Mouse (Mus musculus): ENCODE results near the gene B3galt4. TPM values are rescaled to one million over a fixed set of nuclear protein-coding genes. Genes with fewer than 3 reads are reported as not detected.
A peak's percentile ranks its signal among the peaks of the same experiment; 100 is the strongest.

Gene B3galt4
- polyA plus RNA-seq, 1 experiment from 2014 or later = 3.8 TPM

DNA sequence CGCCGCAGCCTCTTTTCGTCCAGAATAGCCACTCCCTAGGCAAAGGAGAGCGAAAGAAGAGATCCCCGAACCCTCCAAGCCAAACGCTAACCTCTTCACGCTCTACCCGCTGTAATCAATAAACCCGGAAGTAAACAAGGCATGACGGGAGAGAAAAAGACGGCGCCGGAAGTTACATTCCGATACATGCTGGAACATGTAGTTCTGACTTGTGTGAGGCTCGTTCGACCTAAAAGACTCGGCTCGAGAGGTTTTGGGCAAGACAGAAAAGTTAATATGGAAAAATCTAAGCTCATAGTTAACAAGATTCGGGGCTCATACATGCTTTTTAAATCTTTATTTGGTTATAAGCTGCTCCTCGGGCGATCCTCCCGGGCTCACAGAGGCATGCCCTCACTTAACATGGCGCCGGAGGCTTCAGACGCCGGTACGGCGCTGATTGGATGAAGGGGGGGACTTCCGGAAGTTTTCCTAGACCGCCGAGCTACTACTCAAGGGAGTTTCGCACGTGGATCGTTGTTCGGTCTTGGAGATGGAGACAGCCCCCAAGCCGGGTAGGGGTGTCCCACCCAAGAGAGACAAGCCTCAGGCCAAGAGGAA is 11.0 kb downstream of the B3galt4 start, which contains the start of the genes Pfdn6 and Wdr46:
Gene Pfdn6, minus strand, starts transcription at position 138 of the 600 bp plus-strand sequence.
Gene Wdr46, plus strand, starts transcription at position 455 of the 600 bp plus-strand sequence.
- peak; percentile 78 for ATAC-seq (ENCODE audit: insufficient number of reproducible peaks, insufficient read depth, low FRiP score, low read depth)
- Histone ChIP-seq H3K4me2 (ENCODE audit: low read length) (peak within 1 kb of the TSS; percentile 93), H3K27me3 (ENCODE audit: control insufficient read depth, insufficient read depth, low read length) (no peaks in the 10 kb centered on the region), H3K9me3 (ENCODE audit: control insufficient read depth, low read length) (no peaks in the 10 kb centered on the region), H3K4me3 (ENCODE audit: control insufficient read depth in 1 of 2, insufficient read depth in 1 of 2, low read depth in 1 of 2, low read length in 2 of 2) (peak within 1 kb of the TSS; percentile 68 to 78), H3K9ac (ENCODE audit: low read length) (peak within 1 kb of the TSS; percentile 86), H3K4me1 (ENCODE audit: control insufficient read depth in 2 of 2, insufficient read depth in 2 of 2, low read length in 2 of 2) (peaks cover 8 to 19% of the 10 kb centered on the region in 2 experiments), H3K36me3 (ENCODE audit: control insufficient read depth, insufficient read depth, low read length) (peaks cover 59% of the 10 kb centered on the region), H3K27ac (replicated peaks in 1 of 2; ENCODE audit: control insufficient read depth in 1 of 2, insufficient read depth in 1 of 2, low read depth in 2 of 2, low read length in 2 of 2) (0 out of 4 replicates have a peak within 1 kb of the TSS, but pooled peaks of 1 of the 2 experiments have one; percentile 39)
- under 1% methylated on average over 36 of the region's 36 CpGs for WGBS

GRCm38 (mm10) chr17:33938783-33939182 is 12.5 kb downstream of the B3galt4 start:
- Histone ChIP-seq H3K9me3 (ENCODE audit: control insufficient read depth, low read length) (no peaks in the 10 kb centered on the region), H3K4me2 (ENCODE audit: low read length) (no peak overlapping the region), H3K27me3 (ENCODE audit: control insufficient read depth, insufficient read depth, low read length) (no peaks in the 10 kb centered on the region), H3K36me3 (ENCODE audit: control insufficient read depth, insufficient read depth, low read length) (peaks cover 57% of the 10 kb centered on the region), H3K27ac (replicated peaks in 1 of 2; ENCODE audit: control insufficient read depth in 1 of 2, insufficient read depth in 1 of 2, low read depth in 2 of 2, low read length in 2 of 2) (no peak overlapping the region), H3K4me1 (ENCODE audit: control insufficient read depth in 2 of 2, insufficient read depth in 2 of 2, low read length in 2 of 2) (peaks cover 8 to 19% of the 10 kb centered on the region in 2 experiments), H3K4me3 (ENCODE audit: control insufficient read depth in 1 of 2, insufficient read depth in 1 of 2, low read depth in 1 of 2, low read length in 2 of 2) (no peak overlapping the region), H3K9ac (ENCODE audit: low read length) (no peak overlapping the region)
- 74% methylated on average over 11 of the region's 11 CpGs for WGBS
- ATAC-seq (ENCODE audit: insufficient number of reproducible peaks, insufficient read depth, low FRiP score, low read depth) = no peak

GRCm38 (mm10) chr17:33936993-33937392 is 14.3 kb downstream of the B3galt4 start:
- H3K36me3 ChIP-seq (ENCODE audit: control insufficient read depth, insufficient read depth, low read length) = peaks cover 63% of the 10 kb centered on the region
- no peak overlapping the region for H3K9ac ChIP-seq (ENCODE audit: low read length)
- no peaks in the 10 kb centered on the region for H3K27me3 ChIP-seq (ENCODE audit: control insufficient read depth, insufficient read depth, low read length)

DNA sequence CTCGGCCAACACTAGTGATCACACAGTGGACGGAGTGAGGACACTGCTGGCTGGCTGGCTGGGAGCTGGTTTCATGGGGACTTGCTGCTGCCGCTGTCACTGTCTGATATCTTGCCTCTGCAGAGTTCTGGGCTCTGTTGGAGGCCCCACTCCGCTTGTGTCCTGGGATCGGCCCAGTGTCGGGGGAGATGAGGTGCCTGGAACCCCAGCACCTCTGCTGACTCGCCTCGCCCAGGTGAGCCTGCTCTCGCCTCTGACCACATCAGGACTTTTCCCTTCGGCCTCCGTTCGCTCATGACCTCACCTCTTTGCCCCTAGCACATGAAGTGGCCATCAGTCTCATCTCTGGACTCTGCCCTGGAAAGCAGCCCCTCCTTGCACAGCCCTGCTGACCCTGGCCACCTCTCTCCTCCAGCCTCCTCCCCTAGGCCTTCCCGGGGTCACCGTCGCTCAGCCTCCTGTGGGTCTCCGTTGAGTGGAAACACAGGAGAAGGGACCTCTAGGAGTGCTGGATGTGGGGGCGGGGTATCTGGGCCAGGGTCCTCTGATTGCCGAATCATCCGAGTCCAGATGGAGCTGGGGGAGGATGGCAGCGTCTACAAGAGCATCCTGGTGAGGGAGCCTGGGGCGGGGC is 15.7 kb downstream of the B3galt4 start:
- Histone ChIP-seq H3K4me1 (ENCODE audit: control insufficient read depth in 2 of 2, insufficient read depth in 2 of 2, low read length in 2 of 2) (peaks cover 11 to 19% of the 10 kb centered on the region in 2 experiments; a peak in 3 of 4 replicates), H3K27me3 (ENCODE audit: control insufficient read depth, insufficient read depth, low read length) (no peaks in the 10 kb centered on the region), H3K9me3 (ENCODE audit: control insufficient read depth, low read length) (no peaks in the 10 kb centered on the region), H3K27ac (replicated peaks in 1 of 2; ENCODE audit: control insufficient read depth in 1 of 2, insufficient read depth in 1 of 2, low read depth in 2 of 2, low read length in 2 of 2) (no peak overlapping the region), H3K4me2 (ENCODE audit: low read length) (no peak overlapping the region), H3K36me3 (ENCODE audit: control insufficient read depth, insufficient read depth, low read length) (peaks cover 66% of the 10 kb centered on the region), H3K9ac (ENCODE audit: low read length) (no peak overlapping the region), H3K4me3 (ENCODE audit: control insufficient read depth in 1 of 2, insufficient read depth in 1 of 2, low read depth in 1 of 2, low read length in 2 of 2) (no peak overlapping the region)
- 82% methylated on average over 21 of the region's 21 CpGs for WGBS
- ATAC-seq (ENCODE audit: insufficient number of reproducible peaks, insufficient read depth, low FRiP score, low read depth) = no peak

More at GRCm38 (mm10) chr17:33936993-33937392, 14.3 kb downstream of the B3galt4 start:
- Histone ChIP-seq H3K4me1 (ENCODE audit: control insufficient read depth in 2 of 2, insufficient read depth in 2 of 2, low read length in 2 of 2) (peaks cover 8 to 19% of the 10 kb centered on the region in 2 experiments), H3K9me3 (ENCODE audit: control insufficient read depth, low read length) (no peaks in the 10 kb centered on the region), H3K27ac (replicated peaks in 1 of 2; ENCODE audit: control insufficient read depth in 1 of 2, insufficient read depth in 1 of 2, low read depth in 2 of 2, low read length in 2 of 2) (no peak overlapping the region), H3K4me2 (ENCODE audit: low read length) (no peak overlapping the region), H3K4me3 (ENCODE audit: control insufficient read depth in 1 of 2, insufficient read depth in 1 of 2, low read depth in 1 of 2, low read length in 2 of 2) (no peak overlapping the region)
- 87% methylated on average over 15 of the region's 15 CpGs for WGBS
- no peak for ATAC-seq (ENCODE audit: insufficient number of reproducible peaks, insufficient read depth, low FRiP score, low read depth)

DNA sequence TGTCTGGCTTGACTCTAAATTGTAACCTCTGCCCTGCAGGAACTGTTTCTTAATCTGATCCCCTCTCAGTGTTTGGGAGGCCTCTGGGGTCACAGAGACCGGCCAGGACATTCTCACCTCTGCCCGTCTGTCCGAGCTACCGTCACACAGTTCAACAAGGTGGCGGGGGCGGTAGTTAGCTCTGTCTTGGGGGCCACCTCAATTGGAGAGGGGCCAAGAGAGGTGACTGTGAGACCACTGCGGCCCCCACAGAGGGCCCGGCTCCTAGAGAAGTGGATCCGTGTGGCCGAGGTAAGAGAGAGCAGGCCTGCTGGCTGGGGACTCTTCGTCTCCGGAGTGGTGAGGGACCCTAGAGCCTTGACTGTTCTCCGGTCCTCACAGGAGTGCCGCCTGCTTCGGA is 18.3 kb downstream of the B3galt4 start:
- no peak overlapping the region for H3K4me3 ChIP-seq (ENCODE audit: control insufficient read depth in 1 of 2, insufficient read depth in 1 of 2, low read depth in 1 of 2, low read length in 2 of 2)
- peaks cover 8 to 18% of the 10 kb centered on the region in 2 experiments; a peak in 3 of 4 replicates for H3K4me1 ChIP-seq (ENCODE audit: control insufficient read depth in 2 of 2, insufficient read depth in 2 of 2, low read length in 2 of 2)
- WGBS = 91% methylated on average over 15 of the region's 15 CpGs
- ATAC-seq (ENCODE audit: insufficient number of reproducible peaks, insufficient read depth, low FRiP score, low read depth) = no peak
- H3K36me3 ChIP-seq (ENCODE audit: control insufficient read depth, insufficient read depth, low read length) = peaks cover 56% of the 10 kb centered on the region
- no peak overlapping the region for H3K27ac ChIP-seq (replicated peaks in 1 of 2; ENCODE audit: control insufficient read depth in 1 of 2, insufficient read depth in 1 of 2, low read depth in 2 of 2, low read length in 2 of 2)
- H3K9ac ChIP-seq (ENCODE audit: low read length) = no peak overlapping the region
- H3K9me3 ChIP-seq (ENCODE audit: control insufficient read depth, low read length) = no peaks in the 10 kb centered on the region
- H3K27me3 ChIP-seq (ENCODE audit: control insufficient read depth, insufficient read depth, low read length) = no peaks in the 10 kb centered on the region
- no peak overlapping the region for H3K4me2 ChIP-seq (ENCODE audit: low read length)

DNA sequence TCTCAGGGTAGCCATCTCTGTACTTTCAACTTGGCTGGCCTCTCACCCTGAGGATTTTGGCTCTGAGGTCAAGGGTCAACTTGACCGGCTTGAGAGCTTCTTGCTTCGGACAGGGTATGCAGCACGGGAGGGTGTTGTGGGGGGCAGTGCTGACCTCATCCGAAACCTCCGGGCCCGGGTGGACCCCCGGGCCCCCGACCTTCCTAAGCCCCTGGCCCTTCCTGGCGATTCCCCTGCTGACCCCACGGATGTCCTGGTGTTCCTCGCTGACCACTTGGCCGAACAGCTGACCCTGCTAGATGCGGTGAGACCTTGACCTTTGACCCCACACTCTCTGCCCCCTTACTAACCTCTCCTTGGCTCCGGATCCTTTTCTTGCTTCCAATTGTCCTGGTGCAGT is 18.8 kb downstream of the B3galt4 start:
- no peak overlapping the region for H3K4me2 ChIP-seq (ENCODE audit: low read length)
- 86% methylated on average over 14 of the region's 14 CpGs for WGBS
- no peaks in the 10 kb centered on the region for H3K27me3 ChIP-seq (ENCODE audit: control insufficient read depth, insufficient read depth, low read length)
- no peaks in the 10 kb centered on the region for H3K9me3 ChIP-seq (ENCODE audit: control insufficient read depth, low read length)
- no peak for ATAC-seq (ENCODE audit: insufficient number of reproducible peaks, insufficient read depth, low FRiP score, low read depth)
- no peak overlapping the region for H3K4me3 ChIP-seq (ENCODE audit: control insufficient read depth in 1 of 2, insufficient read depth in 1 of 2, low read depth in 1 of 2, low read length in 2 of 2)
- H3K27ac ChIP-seq (replicated peaks in 1 of 2; ENCODE audit: control insufficient read depth in 1 of 2, insufficient read depth in 1 of 2, low read depth in 2 of 2, low read length in 2 of 2) = no peak overlapping the region
- peaks cover 53% of the 10 kb centered on the region for H3K36me3 ChIP-seq (ENCODE audit: control insufficient read depth, insufficient read depth, low read length)
- H3K4me1 ChIP-seq (ENCODE audit: control insufficient read depth in 2 of 2, insufficient read depth in 2 of 2, low read length in 2 of 2) = peaks cover 8 to 18% of the 10 kb centered on the region in 2 experiments; a peak in 3 of 4 replicates
- no peak overlapping the region for H3K9ac ChIP-seq (ENCODE audit: low read length)

DNA sequence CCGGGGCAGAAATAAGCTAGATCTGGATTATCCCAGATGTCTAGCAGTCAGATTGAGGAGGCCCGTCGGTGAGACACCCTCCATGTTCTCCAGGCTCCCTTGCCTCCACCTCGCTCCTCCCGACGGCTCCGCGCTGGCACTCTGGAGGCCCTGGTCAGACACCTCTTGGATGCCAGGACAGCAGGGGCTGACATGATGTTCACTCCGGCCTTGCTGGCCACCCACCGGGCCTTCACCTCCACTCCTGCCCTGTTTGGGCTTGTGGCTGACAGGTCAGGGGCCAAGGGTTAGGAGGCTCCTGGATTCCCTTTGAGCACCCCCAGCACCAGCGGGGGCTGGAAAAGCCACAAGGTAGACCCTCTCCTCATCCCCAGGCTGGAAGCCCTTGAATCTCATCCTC is 19.3 kb downstream of the B3galt4 start:
- H3K27me3 ChIP-seq (ENCODE audit: control insufficient read depth, insufficient read depth, low read length) = no peaks in the 10 kb centered on the region
- no peak overlapping the region for H3K4me3 ChIP-seq (ENCODE audit: control insufficient read depth in 1 of 2, insufficient read depth in 1 of 2, low read depth in 1 of 2, low read length in 2 of 2)
- no peak for ATAC-seq (ENCODE audit: insufficient number of reproducible peaks, insufficient read depth, low FRiP score, low read depth)
- peaks cover 52% of the 10 kb centered on the region for H3K36me3 ChIP-seq (ENCODE audit: control insufficient read depth, insufficient read depth, low read length)
- no peak overlapping the region for H3K9ac ChIP-seq (ENCODE audit: low read length)
- H3K4me2 ChIP-seq (ENCODE audit: low read length) = no peak overlapping the region
- H3K9me3 ChIP-seq (ENCODE audit: control insufficient read depth, low read length) = no peaks in the 10 kb centered on the region
- peaks cover 8 to 18% of the 10 kb centered on the region in 2 experiments; a peak in 3 of 4 replicates for H3K4me1 ChIP-seq (ENCODE audit: control insufficient read depth in 2 of 2, insufficient read depth in 2 of 2, low read length in 2 of 2)
- 91% methylated on average over 11 of the region's 11 CpGs for WGBS
- H3K27ac ChIP-seq (replicated peaks in 1 of 2; ENCODE audit: control insufficient read depth in 1 of 2, insufficient read depth in 1 of 2, low read depth in 2 of 2, low read length in 2 of 2) = no peak overlapping the region
